Mouse (Mus musculus) T-cell, adult 66 days (primary cell): ENCODE data around the gene Ifnz. TPM values are rescaled to one million over a fixed set of nuclear protein-coding genes. Genes with fewer than 3 reads are reported as not detected.

Source experiments
- total RNA-seq, 2 experiments: library from RNA; stranded (reverse); gene quantifications; 3 replicates in 1 of 2; 4 replicates in 1 of 2; pipeline ENCODE4 v1.2.4; 2023

The Ifnz gene
- not detected for total RNA-seq

DNA sequence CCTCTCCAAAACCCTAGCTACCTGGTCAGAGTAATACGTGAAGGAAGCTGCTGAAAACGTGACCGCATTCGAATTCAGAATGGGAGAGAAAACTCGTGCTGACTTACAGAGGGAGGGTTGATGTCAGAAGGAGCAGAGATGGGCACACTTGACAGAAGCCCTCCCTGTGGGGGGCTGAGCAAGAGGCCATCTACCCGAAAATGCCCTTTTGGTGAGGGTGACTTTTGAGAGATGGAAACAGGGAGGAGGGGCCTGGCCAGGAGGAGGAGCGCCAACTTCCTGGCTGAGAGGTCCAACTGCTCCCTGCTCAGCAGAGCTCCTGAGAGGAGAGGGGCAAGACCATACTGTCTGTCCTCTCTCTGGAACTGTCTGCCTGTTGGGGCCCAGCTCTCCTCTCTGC, at the start of gene Ifnz:
Gene Ifnz, plus strand, starts transcription at position 301 of the 400 bp plus-strand sequence.

DNA sequence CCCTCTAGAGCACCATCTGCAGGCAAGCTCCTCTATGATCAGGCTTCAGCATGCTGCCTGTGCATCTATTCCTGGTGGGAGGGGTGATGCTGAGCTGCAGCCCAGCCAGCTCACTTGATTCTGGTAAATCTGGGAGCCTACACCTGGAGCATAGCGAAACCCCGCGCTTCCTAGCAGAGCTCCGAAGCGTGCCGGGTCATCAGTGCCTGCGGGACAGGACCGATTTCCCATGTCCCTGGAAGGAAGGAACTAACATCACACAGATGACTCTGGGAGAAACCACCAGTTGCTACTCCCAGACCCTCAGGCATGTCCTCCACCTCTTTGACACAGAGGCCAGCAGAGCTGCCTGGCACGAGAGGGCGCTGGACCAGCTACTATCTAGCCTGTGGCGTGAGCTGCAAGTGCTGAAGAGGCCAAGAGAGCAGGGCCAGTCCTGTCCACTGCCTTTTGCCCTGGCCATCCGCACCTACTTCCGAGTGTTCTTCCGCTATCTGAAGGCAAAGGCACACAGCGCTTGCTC, 27.1 kb upstream of the Ifnz start, which contains the start of gene Gm13271:
Gene Gm13271, plus strand, starts transcription at position 51 of the 523 bp plus-strand sequence.

DNA sequence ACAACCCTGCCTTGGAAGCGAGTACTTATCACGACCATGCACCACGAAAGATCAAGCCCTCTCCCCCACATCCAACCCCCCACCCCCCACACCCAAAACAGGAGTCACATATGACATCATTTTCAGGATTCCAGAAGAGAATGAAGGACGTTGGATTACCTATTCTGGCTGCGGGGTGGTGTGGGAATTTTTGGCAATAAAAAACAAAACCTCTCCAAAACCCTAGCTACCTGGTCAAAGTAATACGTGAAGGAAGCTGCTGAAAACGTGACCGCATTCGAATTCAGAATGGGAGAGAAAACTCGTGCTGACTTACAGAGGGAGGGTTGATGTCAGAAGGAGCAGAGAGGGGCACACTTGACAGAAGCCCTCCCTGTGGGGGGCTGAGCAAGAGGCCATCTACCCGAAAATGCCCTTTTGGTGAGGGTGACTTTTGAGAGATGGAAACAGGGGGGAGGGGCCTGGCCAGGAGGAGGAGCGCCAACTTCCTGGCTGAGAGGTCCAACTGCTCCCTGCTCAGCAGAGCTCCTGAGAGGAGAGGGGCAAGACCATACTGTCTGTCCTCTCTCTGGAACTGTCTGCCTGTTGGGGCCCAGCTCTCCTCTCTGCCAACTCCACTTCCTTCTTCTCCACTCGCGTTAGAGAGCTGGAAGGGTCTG, 22.2 kb upstream of the Ifnz start, which contains the start of gene Gm13283:
Gene Gm13283, plus strand, starts transcription at position 510 of the 659 bp plus-strand sequence.

GRCm38 (mm10) chr4:88773534-88773933, 8.4 kb upstream of the Ifnz start, which contains the start of gene Gm13290:
Gm13290 (plus strand) TSS chr4:88773834.

GRCm38 (mm10) chr4:88776622-88777021, 5.3 kb upstream of the Ifnz start, which contains the start of gene Gm13289:
Gm13289 (plus strand) TSS chr4:88776922.

DNA sequence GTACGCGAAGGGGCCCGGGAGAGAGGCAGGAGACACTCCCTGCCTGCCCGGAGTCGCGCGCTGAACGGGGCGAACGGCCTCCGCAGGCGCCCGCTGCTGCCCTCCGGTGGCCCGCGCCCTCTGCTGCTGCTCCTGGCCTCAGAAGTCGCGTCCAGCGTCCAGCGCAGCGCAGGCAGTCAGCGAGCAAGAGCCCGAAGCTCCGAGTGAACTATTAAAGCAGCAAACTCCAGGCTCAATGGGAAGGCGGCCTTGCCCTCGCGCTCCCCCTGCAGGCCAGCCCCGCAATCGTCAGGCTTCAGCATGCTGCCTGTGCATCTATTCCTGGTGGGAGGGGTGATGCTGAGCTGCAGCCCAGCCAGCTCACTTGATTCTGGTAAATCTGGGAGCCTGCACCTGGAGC, 2.4 kb upstream of the Ifnz start, which contains the start of gene Gm13272:
Gene Gm13272, plus strand, starts transcription at position 301 of the 400 bp plus-strand sequence.

DNA sequence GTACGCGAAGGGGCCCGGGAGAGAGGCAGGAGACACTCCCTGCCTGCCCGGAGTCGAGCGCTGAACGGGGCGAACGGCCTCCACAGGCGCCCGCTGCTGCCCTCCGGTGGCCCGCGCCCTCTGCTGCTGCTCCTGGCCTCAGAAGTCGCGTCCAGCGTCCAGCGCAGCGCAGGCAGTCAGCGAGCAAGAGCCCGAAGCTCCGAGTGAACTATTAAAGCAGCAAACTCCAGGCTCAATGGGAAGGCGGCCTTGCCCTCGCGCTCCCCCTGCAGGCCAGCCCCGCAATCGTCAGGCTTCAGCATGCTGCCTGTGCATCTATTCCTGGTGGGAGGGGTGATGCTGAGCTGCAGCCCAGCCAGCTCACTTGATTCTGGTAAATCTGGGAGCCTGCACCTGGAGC, 3.5 kb downstream of the Ifnz start, which contains the start of gene Gm13276:
Gene Gm13276, plus strand, starts transcription at position 301 of the 400 bp plus-strand sequence.

DNA sequence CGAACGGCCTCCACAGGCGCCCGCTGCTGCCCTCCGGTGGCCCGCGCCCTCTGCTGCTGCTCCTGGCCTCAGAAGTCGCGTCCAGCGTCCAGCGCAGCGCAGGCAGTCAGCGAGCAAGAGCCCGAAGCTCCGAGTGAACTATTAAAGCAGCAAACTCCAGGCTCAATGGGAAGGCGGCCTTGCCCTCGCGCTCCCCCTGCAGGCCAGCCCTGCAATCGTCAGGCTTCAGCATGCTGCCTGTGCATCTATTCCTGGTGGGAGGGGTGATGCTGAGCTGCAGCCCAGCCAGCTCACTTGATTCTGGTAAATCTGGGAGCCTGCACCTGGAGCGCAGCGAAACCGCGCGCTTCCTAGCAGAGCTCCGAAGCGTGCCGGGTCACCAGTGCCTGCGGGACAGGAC, 6.5 kb downstream of the Ifnz start, which contains the start of gene Gm13277:
Gene Gm13277, plus strand, starts transcription at position 231 of the 400 bp plus-strand sequence.

DNA sequence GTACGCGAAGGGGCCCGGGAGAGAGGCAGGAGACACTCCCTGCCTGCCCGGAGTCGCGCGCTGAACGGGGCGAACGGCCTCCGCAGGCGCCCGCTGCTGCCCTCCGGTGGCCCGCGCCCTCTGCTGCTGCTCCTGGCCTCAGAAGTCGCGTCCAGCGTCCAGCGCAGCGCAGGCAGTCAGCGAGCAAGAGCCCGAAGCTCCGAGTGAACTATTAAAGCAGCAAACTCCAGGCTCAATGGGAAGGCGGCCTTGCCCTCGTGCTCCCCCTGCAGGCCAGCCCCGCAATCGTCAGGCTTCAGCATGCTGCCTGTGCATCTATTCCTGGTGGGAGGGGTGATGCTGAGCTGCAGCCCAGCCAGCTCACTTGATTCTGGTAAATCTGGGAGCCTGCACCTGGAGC, 9.3 kb downstream of the Ifnz start, which contains the start of gene Gm13278:
Gene Gm13278, plus strand, starts transcription at position 301 of the 400 bp plus-strand sequence.

DNA sequence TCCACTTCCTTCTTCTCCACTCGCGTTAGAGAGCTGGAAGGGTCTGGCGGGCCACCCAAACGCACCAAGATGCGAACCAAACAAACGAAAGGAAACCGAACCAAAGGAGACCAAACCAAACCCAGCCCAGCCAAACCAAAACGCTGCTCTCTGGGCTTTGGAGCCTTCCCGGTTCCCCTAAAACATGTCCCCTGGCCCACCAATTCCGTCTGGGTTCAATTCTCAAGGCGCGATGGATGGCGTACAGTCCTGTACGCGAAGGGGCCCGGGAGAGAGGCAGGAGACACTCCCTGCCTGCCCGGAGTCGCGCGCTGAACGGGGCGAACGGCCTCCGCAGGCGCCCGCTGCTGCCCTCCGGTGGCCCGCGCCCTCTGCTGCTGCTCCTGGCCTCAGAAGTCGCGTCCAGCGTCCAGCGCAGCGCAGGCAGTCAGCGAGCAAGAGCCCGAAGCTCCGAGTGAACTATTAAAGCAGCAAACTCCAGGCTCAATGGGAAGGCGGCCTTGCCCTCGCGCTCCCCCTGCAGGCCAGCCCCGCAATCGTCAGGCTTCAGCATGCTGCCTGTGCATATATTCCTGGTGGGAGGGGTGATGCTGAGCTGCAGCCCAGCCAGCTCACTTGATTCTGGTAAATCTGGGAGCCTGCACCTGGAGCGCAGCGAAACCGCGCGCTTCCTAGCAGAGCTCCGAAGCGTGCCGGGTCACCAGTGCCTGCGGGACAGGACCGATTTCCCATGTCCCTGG, 12.2 kb downstream of the Ifnz start, which contains the start of gene Gm13275:
Gene Gm13275, plus strand, starts transcription at position 552 of the 740 bp plus-strand sequence.

DNA sequence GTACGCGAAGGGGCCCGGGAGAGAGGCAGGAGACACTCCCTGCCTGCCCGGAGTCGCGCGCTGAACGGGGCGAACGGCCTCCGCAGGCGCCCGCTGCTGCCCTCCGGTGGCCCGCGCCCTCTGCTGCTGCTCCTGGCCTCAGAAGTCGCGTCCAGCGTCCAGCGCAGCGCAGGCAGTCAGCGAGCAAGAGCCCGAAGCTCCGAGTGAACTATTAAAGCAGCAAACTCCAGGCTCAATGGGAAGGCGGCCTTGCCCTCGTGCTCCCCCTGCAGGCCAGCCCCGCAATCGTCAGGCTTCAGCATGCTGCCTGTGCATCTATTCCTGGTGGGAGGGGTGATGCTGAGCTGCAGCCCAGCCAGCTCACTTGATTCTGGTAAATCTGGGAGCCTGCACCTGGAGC, 15.2 kb downstream of the Ifnz start, which contains the start of gene Gm13279:
Gene Gm13279, plus strand, starts transcription at position 301 of the 400 bp plus-strand sequence.

DNA sequence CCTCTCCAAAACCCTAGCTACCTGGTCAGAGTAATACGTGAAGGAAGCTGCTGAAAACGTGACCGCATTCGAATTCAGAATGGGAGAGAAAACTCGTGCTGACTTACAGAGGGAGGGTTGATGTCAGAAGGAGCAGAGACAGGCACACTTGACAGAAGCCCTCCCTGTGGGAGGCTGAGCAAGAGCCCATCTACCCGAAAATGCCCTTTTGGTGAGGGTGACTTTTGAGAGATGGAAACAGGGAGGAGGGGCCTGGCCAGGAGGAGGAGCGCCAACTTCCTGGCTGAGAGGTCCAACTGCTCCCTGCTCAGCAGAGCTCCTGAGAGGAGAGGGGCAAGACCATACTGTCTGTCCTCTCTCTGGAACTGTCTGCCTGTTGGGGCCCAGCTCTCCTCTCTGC, 17.4 kb downstream of the Ifnz start, which contains the start of gene Gm13285:
Gene Gm13285, plus strand, starts transcription at position 301 of the 400 bp plus-strand sequence.

DNA sequence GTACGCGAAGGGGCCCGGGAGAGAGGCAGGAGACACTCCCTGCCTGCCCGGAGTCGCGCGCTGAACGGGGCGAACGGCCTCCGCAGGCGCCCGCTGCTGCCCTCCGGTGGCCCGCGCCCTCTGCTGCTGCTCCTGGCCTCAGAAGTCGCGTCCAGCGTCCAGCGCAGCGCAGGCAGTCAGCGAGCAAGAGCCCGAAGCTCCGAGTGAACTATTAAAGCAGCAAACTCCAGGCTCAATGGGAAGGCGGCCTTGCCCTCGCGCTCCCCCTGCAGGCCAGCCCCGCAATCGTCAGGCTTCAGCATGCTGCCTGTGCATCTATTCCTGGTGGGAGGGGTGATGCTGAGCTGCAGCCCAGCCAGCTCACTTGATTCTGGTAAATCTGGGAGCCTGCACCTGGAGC, 21.0 kb downstream of the Ifnz start, which contains the start of gene Gm13287:
Gene Gm13287, plus strand, starts transcription at position 301 of the 400 bp plus-strand sequence.

GRCm38 (mm10) chr4:88805231-88805630, 23.3 kb downstream of the Ifnz start, which contains the start of gene Gm13288:
Gm13288 (plus strand) TSS chr4:88805531.

GRCm38 (mm10) chr4:88815928-88816327, 34.0 kb downstream of the Ifnz start, which contains the start of gene Ifna7:
Ifna7 (plus strand) TSS chr4:88816228.

DNA sequence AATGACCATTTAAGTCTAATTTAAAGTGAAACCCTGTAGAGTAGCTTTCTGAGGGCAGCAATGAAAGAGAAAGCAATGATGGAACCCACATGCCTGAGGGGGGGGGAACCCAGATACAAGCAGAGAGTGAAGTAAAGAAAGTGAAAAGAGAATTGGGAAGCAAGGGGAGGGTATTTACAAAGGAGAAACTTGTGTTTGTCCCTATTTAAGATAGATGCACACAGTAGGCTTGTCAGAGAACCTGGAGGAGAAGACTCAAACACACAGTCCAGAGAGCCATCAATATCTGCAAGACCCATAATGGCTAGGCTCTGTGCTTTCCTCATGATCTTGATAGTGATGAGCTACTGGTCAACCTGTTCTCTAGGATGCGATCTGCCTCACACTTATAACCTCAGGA, 37.7 kb downstream of the Ifnz start, which contains the start of gene Ifna11:
Gene Ifna11, plus strand, starts transcription at position 301 of the 400 bp plus-strand sequence.

DNA sequence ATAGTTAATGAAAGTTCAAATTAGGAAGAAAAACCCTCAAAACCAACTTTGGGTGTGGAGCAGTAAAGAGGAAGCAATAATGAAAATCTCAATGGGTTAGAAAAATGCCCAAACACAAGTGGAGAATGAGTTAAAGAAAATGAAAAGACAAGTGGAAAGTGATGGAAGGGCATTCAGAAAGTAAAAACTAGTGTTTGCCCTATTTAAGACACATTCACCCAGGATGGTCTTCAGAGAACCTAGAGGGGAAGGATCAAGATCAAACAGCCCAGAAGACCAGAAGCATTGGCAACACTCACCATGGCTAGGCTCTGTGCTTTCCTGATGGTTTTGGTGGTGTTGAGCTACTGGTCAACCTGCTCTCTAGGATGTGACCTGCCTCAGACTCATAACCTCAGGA, 45.2 kb downstream of the Ifnz start, which contains the start of gene Ifna6:
Gene Ifna6, plus strand, starts transcription at position 301 of the 400 bp plus-strand sequence.

Other genes with a start within 250 kb of the Ifnz start
- not detected for gene Ifna15, start 223.9 kb upstream of the Ifnz start, total RNA-seq
- gene Ifna14, start 210.3 kb upstream of the Ifnz start, total RNA-seq, result not detected
- gene Ifna9, start 189.7 kb upstream of the Ifnz start, total RNA-seq, result not detected
- not detected for gene Ifna12, start 178.8 kb upstream of the Ifnz start, total RNA-seq
- gene C87499, start 147.7 kb upstream of the Ifnz start, total RNA-seq, result not detected
- not detected for gene Ifna13, start 137.7 kb upstream of the Ifnz start, total RNA-seq
- not detected for gene Ifna16, start 105.2 kb upstream of the Ifnz start, total RNA-seq
- not detected for gene Ifna2, start 98.2 kb upstream of the Ifnz start, total RNA-seq
- not detected for gene Ifnab, start 90.8 kb upstream of the Ifnz start, total RNA-seq
- gene Gm26566, start 60.3 kb upstream of the Ifnz start, total RNA-seq, result 1 to 10 TPM; 1.5 to 2.7 TPM
- 10 to 100 TPM; 48.9 to 52.0 TPM for gene Klhl9, start 59.7 kb upstream of the Ifnz start, total RNA-seq
- gene Gm13271, start 27.3 kb upstream of the Ifnz start, total RNA-seq, result not detected
- gene Gm13283, start 22.0 kb upstream of the Ifnz start, total RNA-seq, result not detected
- under 1 TPM in 1 of 2 experiments, not detected in 1; 0.64 TPM for gene Gm13290, start 8.3 kb upstream of the Ifnz start, total RNA-seq
- not detected for gene Gm13289, start 5.2 kb upstream of the Ifnz start, total RNA-seq
- gene Gm13272, start 2.3 kb upstream of the Ifnz start, total RNA-seq, result not detected
- not detected for gene Gm13276, start 3.6 kb downstream of the Ifnz start, total RNA-seq
- gene Gm13277, start 6.5 kb downstream of the Ifnz start, total RNA-seq, result not detected
- not detected for gene Gm13278, start 9.4 kb downstream of the Ifnz start, total RNA-seq
- not detected for gene Gm13275, start 12.4 kb downstream of the Ifnz start, total RNA-seq
- not detected for gene Gm13279, start 15.3 kb downstream of the Ifnz start, total RNA-seq
- not detected for gene Gm13285, start 17.5 kb downstream of the Ifnz start, total RNA-seq
- gene Gm13287, start 21.1 kb downstream of the Ifnz start, total RNA-seq, result not detected
- gene Gm13288, start 23.4 kb downstream of the Ifnz start, total RNA-seq, result not detected
- not detected for gene Ifna7, start 34.1 kb downstream of the Ifnz start, total RNA-seq
- gene Ifna11, start 37.8 kb downstream of the Ifnz start, total RNA-seq, result not detected
- gene Ifna6, start 45.3 kb downstream of the Ifnz start, total RNA-seq, result not detected
- gene Ifna5, start 53.4 kb downstream of the Ifnz start, total RNA-seq, result not detected
- not detected for gene Ifna4, start 59.7 kb downstream of the Ifnz start, total RNA-seq
- not detected for gene Ifna1, start 68.0 kb downstream of the Ifnz start, total RNA-seq
- not detected for gene Ifne, start 98.1 kb downstream of the Ifnz start, total RNA-seq